Mouse (Mus musculus) midbrain, embryonic 11.5 days (tissue): ENCODE data around the gene Ncoa3. TPM values are rescaled to one million over a fixed set of nuclear protein-coding genes. Genes with fewer than 3 reads are reported as not detected.

Experiments
- ATAC-seq: fragments of 200-750 bp; cut with Nextera tagmentation; 2 replicates; pipeline ENCODE4 v1.8.0; 2017; ENCODE audit warnings: moderate TSS enrichment, moderate library complexity; ENCODE audit not compliant: low FRiP score
- DNase-seq: peaks from one replicate; pipeline ENCODE4 v3.0.0; 2015; ENCODE audit warnings: low spot score; ENCODE audit errors: missing footprints
- H3K27ac ChIP-seq: fragments of 300-500 bp; sonication (generic); 2 replicates; pipeline ENCODE4 v1.5.1; 2014; ENCODE audit warnings: low read depth, low read length
- H3K27me3 ChIP-seq: fragments of 300-500 bp; sonication (generic); 2 replicates; pipeline ENCODE4 v1.6.1; 2014; ENCODE audit warnings: mild to moderate bottlenecking, low read length, moderate library complexity, mixed read lengths; ENCODE audit not compliant: control insufficient read depth, insufficient read depth
- H3K36me3 ChIP-seq: fragments of 300-500 bp; sonication (generic); 2 replicates; pipeline ENCODE4 v1.6.1; 2014; ENCODE audit warnings: mild to moderate bottlenecking, low read length, moderate library complexity, mixed read lengths; ENCODE audit not compliant: control insufficient read depth, insufficient read depth
- H3K4me1 ChIP-seq: fragments of 300-500 bp; sonication (generic); 2 replicates; pipeline ENCODE4 v1.6.1; 2014; ENCODE audit warnings: low read length; ENCODE audit not compliant: control insufficient read depth, insufficient read depth
- H3K4me2 ChIP-seq: fragments of 300-500 bp; sonication (generic); 2 replicates; pipeline ENCODE4 v1.6.1; 2014; ENCODE audit warnings: mild to moderate bottlenecking, moderate library complexity
- H3K4me3 ChIP-seq: fragments of 300-500 bp; sonication (generic); 2 replicates; pipeline ENCODE4 v1.5.1; 2014; ENCODE audit warnings: low read depth, low read length
- H3K9ac ChIP-seq: fragments of 300-500 bp; sonication (generic); 2 replicates; pipeline ENCODE4 v1.6.1; 2014; ENCODE audit warnings: low read length
- H3K9me3 ChIP-seq: fragments of 300-500 bp; sonication (generic); 2 replicates; pipeline ENCODE4 v1.6.1; 2016; ENCODE audit warnings: low read length; ENCODE audit not compliant: control insufficient read depth
- WGBS: fragments of 180-500 bp; shearing (Covaris S2); extraction: QIAGEN DNeasy Blood & Tissue Kit; methylation state at CpG from one replicate; pipeline ENCODE4 v1.1.7; 2014; 5-methylcytosine and 5-hydroxymethylcytosine counted together
- polyA plus RNA-seq: library from polyadenylated mRNA; unstranded; fragments of >200 nt; fragmentation: Nextera tagmentation; extraction: Ambion mirVana; gene quantifications from 2 replicates; pipeline ENCODE4 v1.2.1, GENCODE M21; 2014

Ncoa3 gene
- polyA plus RNA-seq, 1 experiment from 2014 or later: 17.4 TPM

- Histone ChIP-seq H3K36me3 (no peaks in the 10 kb centered on the region), H3K27ac (no peak overlapping the region)
- DNase-seq: no peak
Measured at GRCm38 (mm10) chr2:166086457-166087233, 94.2 kb downstream of the Ncoa3 start.

GRCm38 (mm10) chr2:166088991-166089390 lies 96.6 kb downstream of the Ncoa3 start:
- H3K36me3 ChIP-seq: peaks cover 3% of the 10 kb centered on the region; the same call in 1 of the 2 replicates
- DNase-seq: no peak
- no peak for ATAC-seq
- H3K9ac ChIP-seq: no peak overlapping the region
- H3K4me2 ChIP-seq: no peak overlapping the region
- peaks cover 4% of the 10 kb centered on the region; the same call in 1 of the 2 replicates for H3K4me1 ChIP-seq
- no peaks in the 10 kb centered on the region for H3K27me3 ChIP-seq
- WGBS: 87% methylated on average over 9 of the region's 9 CpGs
- H3K4me3 ChIP-seq: no peak overlapping the region
- H3K9me3 ChIP-seq: no peaks in the 10 kb centered on the region
- no peak overlapping the region for H3K27ac ChIP-seq

More at GRCm38 (mm10) chr2:166086457-166087233, 94.2 kb downstream of the Ncoa3 start:
- 92% methylated on average over 29 of the region's 29 CpGs for WGBS
- H3K9ac ChIP-seq: no peak overlapping the region
- H3K9me3 ChIP-seq: no peaks in the 10 kb centered on the region
- no peak overlapping the region for H3K4me3 ChIP-seq
- ATAC-seq: no peak
- H3K4me1 ChIP-seq: peaks cover 4% of the 10 kb centered on the region; the same call in 1 of the 2 replicates
- no peak overlapping the region for H3K4me2 ChIP-seq
- H3K27me3 ChIP-seq: no peaks in the 10 kb centered on the region

GRCm38 (mm10) chr2:166090131-166090581 lies 97.7 kb downstream of the Ncoa3 start:
- Histone ChIP-seq H3K4me2 (no peak overlapping the region), H3K27ac (no peak overlapping the region), H3K9ac (no peak overlapping the region), H3K9me3 (no peaks in the 10 kb centered on the region), H3K4me1 (peaks cover 4% of the 10 kb centered on the region; the same call in 1 of the 2 replicates), H3K36me3 (peaks cover 6% of the 10 kb centered on the region; the same call in 1 of the 2 replicates), H3K27me3 (no peaks in the 10 kb centered on the region), H3K4me3 (no peak overlapping the region)
- 41% methylated on average over 7 of the region's 7 CpGs for WGBS
- ATAC-seq (no peak), DNase-seq (no peak)

- no peak for DNase-seq
- Histone ChIP-seq H3K4me1 (peaks cover 4% of the 10 kb centered on the region; the same call in 1 of the 2 replicates), H3K4me3 (no peak overlapping the region), H3K27me3 (no peaks in the 10 kb centered on the region), H3K36me3 (peaks cover 6% of the 10 kb centered on the region; the same call in 1 of the 2 replicates), H3K27ac (no peak overlapping the region), H3K9me3 (no peaks in the 10 kb centered on the region), H3K4me2 (no peak overlapping the region), H3K9ac (no peak overlapping the region)
- ATAC-seq: no peak
Measured at GRCm38 (mm10) chr2:166091599-166091998, 99.2 kb downstream of the Ncoa3 start.

GRCm38 (mm10) chr2:166092412-166092811 lies 100.0 kb downstream of the Ncoa3 start:
- ATAC-seq (no peak), DNase-seq (no peak)
- no peak overlapping the region for H3K4me2 ChIP-seq
- H3K9me3 ChIP-seq: no peaks in the 10 kb centered on the region
- H3K9ac ChIP-seq: no peak overlapping the region
- peaks cover 4% of the 10 kb centered on the region; the same call in 1 of the 2 replicates for H3K4me1 ChIP-seq
- H3K4me3 ChIP-seq: no peak overlapping the region
- no peak overlapping the region for H3K27ac ChIP-seq
- H3K36me3 ChIP-seq: peaks cover 6% of the 10 kb centered on the region; the same call in 1 of the 2 replicates
- 92% methylated on average over 6 of the region's 6 CpGs for WGBS
- no peaks in the 10 kb centered on the region for H3K27me3 ChIP-seq

GRCm38 (mm10) chr2:166096300-166096699 lies 103.9 kb downstream of the Ncoa3 start:
- Histone ChIP-seq H3K36me3 (peaks cover 6% of the 10 kb centered on the region; the same call in 1 of the 2 replicates), H3K9me3 (no peaks in the 10 kb centered on the region), H3K27ac (no peak overlapping the region), H3K9ac (no peak overlapping the region), H3K4me1 (no peaks in the 10 kb centered on the region), H3K4me2 (no peak overlapping the region), H3K4me3 (no peak overlapping the region), H3K27me3 (no peaks in the 10 kb centered on the region)
- no peak for DNase-seq
- no peak for ATAC-seq
- 90% methylated on average over 6 of the region's 6 CpGs for WGBS

GRCm38 (mm10) chr2:166096834-166097233 lies 104.4 kb downstream of the Ncoa3 start:
- Histone ChIP-seq H3K9me3 (no peaks in the 10 kb centered on the region), H3K9ac (no peak overlapping the region), H3K27ac (no peak overlapping the region), H3K27me3 (no peaks in the 10 kb centered on the region), H3K4me2 (no peak overlapping the region), H3K4me3 (no peak overlapping the region), H3K36me3 (peaks cover 6% of the 10 kb centered on the region; the same call in 1 of the 2 replicates), H3K4me1 (no peaks in the 10 kb centered on the region)
- DNase-seq: no peak
- 91% methylated on average over 1 of the region's 1 CpGs for WGBS
- no peak for ATAC-seq

GRCm38 (mm10) chr2:166097443-166098291 lies 105.2 kb downstream of the Ncoa3 start:
- Histone ChIP-seq H3K36me3 (peaks cover 6% of the 10 kb centered on the region; the same call in 1 of the 2 replicates), H3K4me2 (no peak overlapping the region), H3K4me1 (no peaks in the 10 kb centered on the region), H3K4me3 (no peak overlapping the region), H3K27ac (no peak overlapping the region), H3K9ac (no peak overlapping the region), H3K9me3 (no peaks in the 10 kb centered on the region), H3K27me3 (no peaks in the 10 kb centered on the region)
- ATAC-seq (no peak), DNase-seq (no peak)
- 83% methylated on average over 18 of the region's 18 CpGs for WGBS
